Mouse (Mus musculus): ENCODE measurements around the gene Rps28. TPM values are rescaled to one million over a fixed set of nuclear protein-coding genes. Genes with fewer than 3 reads are reported as not detected.

Gene Rps28
- total RNA-seq, 2 experiments from 2014 or later: 1,292 to 1,451 TPM

GRCm38 (mm10) chr17:33775287-33775686 lies 49.1 kb downstream of the Rps28 start:
- DNase-seq (ENCODE audit: low spot score in 2 of 2): no peak

GRCm38 (mm10) chr17:33774573-33775155 lies 49.7 kb downstream of the Rps28 start:
- DNase-seq (ENCODE audit: low spot score in 2 of 2): no peak

GRCm38 (mm10) chr17:33773871-33774572 lies 50.3 kb downstream of the Rps28 start:
- DNase-seq (ENCODE audit: low spot score in 2 of 2): no peak

- DNase-seq (ENCODE audit: low spot score in 2 of 2): no peak
Observed at GRCm38 (mm10) chr17:33773426-33773825, 50.9 kb downstream of the Rps28 start.

- DNase-seq (ENCODE audit: low spot score in 2 of 2): no peak
Observed at GRCm38 (mm10) chr17:33771617-33772016, 52.7 kb downstream of the Rps28 start.

Other genes with a start within 250 kb of the Rps28 start
- gene Zfp414, start 195.5 kb downstream of the Rps28 start, total RNA-seq (2021): 10 to 100 TPM; 28.9 to 31.8 TPM
- under 1 TPM in 1 of 2 experiments, not detected in 1; 0.38 TPM for gene Pram1, start 186.5 kb downstream of the Rps28 start, total RNA-seq (2021)
- gene Hnrnpm, start 137.7 kb downstream of the Rps28 start, total RNA-seq (2021): 100 to 1,000 TPM; 169 to 184 TPM
- gene March2, start 105.9 kb downstream of the Rps28 start, total RNA-seq (2021): 100 to 1,000 TPM; 122 to 124 TPM
- gene Rab11b, start 64.0 kb downstream of the Rps28 start, total RNA-seq (2021): 100 to 1,000 TPM; 208 to 255 TPM
- gene Angptl4, start 42.7 kb downstream of the Rps28 start, total RNA-seq (2021): 100 to 1,000 TPM in 1 of 2 experiments, 10 to 100 TPM in 1; 47.8 to 111 TPM
- 10 to 100 TPM; 66.2 to 93.4 TPM for gene Kank3, start 14.0 kb downstream of the Rps28 start, total RNA-seq (2021)
- gene Ndufa7, start within 50 bp of the Rps28 start, total RNA-seq (2021): 100 to 1,000 TPM; 487 to 498 TPM
- gene Cd320, start 18.5 kb upstream of the Rps28 start, total RNA-seq (2021): 10 to 100 TPM; 24.0 to 39.7 TPM
- not detected for gene Gm7029, start 49.3 kb upstream of the Rps28 start, total RNA-seq (2021)
- 1 to 10 TPM in 1 of 2 experiments, under 1 TPM in 1; 0.86 to 1.8 TPM for gene Kifc1, start 66.1 kb upstream of the Rps28 start, total RNA-seq (2021)
- not detected for gene Platr17, start 80.6 kb upstream of the Rps28 start, total RNA-seq (2021)
- 10 to 100 TPM; 25.5 to 29.7 TPM for gene Daxx, start 84.9 kb upstream of the Rps28 start, total RNA-seq (2021)
- 100 to 1,000 TPM; 179 to 234 TPM for gene Tapbp, start 91.3 kb upstream of the Rps28 start, total RNA-seq (2021)
- gene Zbtb22, start 91.3 kb upstream of the Rps28 start, total RNA-seq (2021): 10 to 100 TPM; 20.3 to 23.3 TPM
- 10 to 100 TPM; 42.8 to 46.3 TPM for gene Rgl2, start 105.0 kb upstream of the Rps28 start, total RNA-seq (2021)
- 10 to 100 TPM; 79.6 to 90.7 TPM for gene Pfdn6, start 115.8 kb upstream of the Rps28 start, total RNA-seq (2021)
- 10 to 100 TPM; 29.2 to 35.7 TPM for gene Wdr46, start 116.1 kb upstream of the Rps28 start, total RNA-seq (2021)
- gene B3galt4, start 126.9 kb upstream of the Rps28 start, total RNA-seq (2021): 1 to 10 TPM; 3.9 to 5.0 TPM
- 10 to 100 TPM; 51.1 to 53.5 TPM for gene Vps52, start 131.2 kb upstream of the Rps28 start, total RNA-seq (2021)
- 100 to 1,000 TPM; 672 to 676 TPM for gene Rps18, start 131.4 kb upstream of the Rps28 start, total RNA-seq (2021)
- gene H2-K1, start 175.8 kb upstream of the Rps28 start, total RNA-seq (2021): 1,000 to 10,000 TPM in 1 of 2 experiments, 100 to 1,000 TPM in 1; 550 to 1,344 TPM
- gene Ring1, start 200.1 kb upstream of the Rps28 start, total RNA-seq (2021): 10 to 100 TPM; 43.9 to 45.5 TPM
- gene H2-Ke6, start 203.5 kb upstream of the Rps28 start, total RNA-seq (2021): 100 to 1,000 TPM; 246 to 274 TPM
- 100 to 1,000 TPM; 131 to 156 TPM for gene Slc39a7, start 207.1 kb upstream of the Rps28 start, total RNA-seq (2021)
- gene Rxrb, start 207.2 kb upstream of the Rps28 start, total RNA-seq (2021): 10 to 100 TPM; 55.9 to 58.2 TPM
- gene Col11a2, start 214.9 kb upstream of the Rps28 start, total RNA-seq (2021): 1 to 10 TPM; 1.4 to 1.9 TPM